Mouse (Mus musculus) myocyte (in vitro differentiated cells): Measurements from ENCODE around the gene St3gal3.

Experiments used
- CEBPB ChIP-seq: IDR thresholded peaks from 2 replicates; pipeline ENCODE4 v1.6.1; 2011; ENCODE audit warnings: mild to moderate bottlenecking, moderate library complexity; ENCODE audit not compliant: poor library complexity, insufficient read depth, severe bottlenecking
- E2F4 ChIP-seq: IDR thresholded peaks from one replicate; pipeline ENCODE4 v1.6.1; 2011; ENCODE audit warnings: mild to moderate bottlenecking, control low read depth, moderate library complexity; ENCODE audit not compliant: insufficient read depth
- MAX ChIP-seq: IDR thresholded peaks from one replicate; pipeline ENCODE4 v1.6.1; 2011; ENCODE audit warnings: low read depth, mild to moderate bottlenecking, control low read depth
- MYOD1 ChIP-seq, 3 experiments: IDR thresholded peaks; one replicate each; pipeline ENCODE4 v1.6.1; 2011; ENCODE audit warnings: control low read depth in 2 of 3, low read depth in 2 of 3, mild to moderate bottlenecking in 2 of 3, moderate library complexity in 1 of 3; ENCODE audit not compliant: insufficient read length in 2 of 3, control insufficient read depth in 1 of 3
- MYOG ChIP-seq, 3 experiments: IDR thresholded peaks; one replicate each; pipeline ENCODE4 v1.6.1; 2011; ENCODE audit warnings: control low read depth in 2 of 3, low read depth in 2 of 3, mild to moderate bottlenecking in 2 of 3; ENCODE audit not compliant: insufficient read length in 2 of 3, control insufficient read depth in 1 of 3, insufficient read depth in 1 of 3
- POLR2A ChIP-seq: IDR thresholded peaks from one replicate; pipeline ENCODE4 v1.6.1; 2011; ENCODE audit warnings: low read depth, mild to moderate bottlenecking, control low read depth, moderate library complexity; ENCODE audit not compliant: insufficient read length
- POLR2AphosphoS2 ChIP-seq: IDR thresholded peaks from one replicate; pipeline ENCODE4 v1.6.1; 2011; ENCODE audit warnings: low read depth, control low read depth; ENCODE audit not compliant: insufficient read length
- REST ChIP-seq: IDR thresholded peaks from one replicate; pipeline ENCODE4 v1.6.1; 2011; ENCODE audit warnings: mild to moderate bottlenecking, control low read depth, moderate library complexity; ENCODE audit not compliant: insufficient read depth, insufficient read length
- SRF ChIP-seq: IDR thresholded peaks from one replicate; pipeline ENCODE4 v1.6.1; 2011; ENCODE audit warnings: low read depth; ENCODE audit not compliant: control insufficient read depth, insufficient read length
- TCF12 ChIP-seq: IDR thresholded peaks from one replicate; pipeline ENCODE4 v1.6.1; 2011; ENCODE audit warnings: mild to moderate bottlenecking, control low read depth; ENCODE audit not compliant: poor library complexity, insufficient read depth, severe bottlenecking
- TCF3 ChIP-seq: IDR thresholded peaks from one replicate; pipeline ENCODE4 v1.6.1; 2011; ENCODE audit warnings: low read depth, control low read depth; ENCODE audit not compliant: insufficient read length
- USF1 ChIP-seq: IDR thresholded peaks from one replicate; pipeline ENCODE4 v1.6.1; 2011; ENCODE audit warnings: low read depth, mild to moderate bottlenecking, control low read depth, moderate library complexity

DNA sequence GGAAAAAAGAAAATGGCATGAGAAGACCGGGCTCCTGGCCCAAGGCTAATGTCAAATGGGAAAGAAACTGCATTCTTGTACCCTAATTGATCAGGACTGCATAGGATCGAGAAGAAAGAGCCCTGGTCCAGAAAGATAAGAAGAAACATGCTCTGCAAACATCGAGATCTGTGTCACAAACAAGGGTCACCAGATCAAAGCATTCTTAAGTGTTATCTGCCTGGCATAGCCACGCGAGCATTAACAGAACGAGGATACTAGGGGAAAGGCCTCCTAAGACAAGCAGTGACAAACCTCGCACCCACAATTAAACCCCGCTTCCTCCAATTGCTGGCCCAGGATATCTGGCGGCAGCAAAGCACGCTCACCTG, 13.6 kb upstream of the St3gal3 start:
- TF ChIP-seq POLR2AphosphoS2 (no peak), POLR2A (no peak), E2F4 (no peak), USF1 (no peak), MYOG (IDR thresholded peaks at IDR 0.05; ENCODE audit: control insufficient read depth in 1 of 3, insufficient read depth in 1 of 3, insufficient read length in 2 of 3, low read depth in 2 of 3) (no peak), SRF (no peak), CEBPB (no peak), MYOD1 (IDR thresholded peaks at IDR 0.05; ENCODE audit: control insufficient read depth in 1 of 3, insufficient read length in 2 of 3, low read depth in 2 of 3) (no peak), MAX (no peak), TCF12 (no peak), TCF3 (no peak), REST (no peak)
